Mouse (Mus musculus) liver, embryonic 14.5 days (tissue): Measurements from ENCODE around the gene Ptk7.

ENCODE experiments used
- CTCF ChIP-seq: IDR thresholded peaks from 2 replicates; pipeline ENCODE4 v1.5.1; 2016; ENCODE audit warnings: antibody characterized with exemption, low read depth, control low read depth
- EP300 ChIP-seq: IDR thresholded peaks from 2 replicates; pipeline ENCODE4 v1.6.1; 2016; ENCODE audit warnings: antibody characterized with exemption, low read depth

- TF ChIP-seq CTCF (no peak), EP300 (no peak)
Observed at GRCm38 (mm10) chr17:46646322-46646662, 17.0 kb upstream of the Ptk7 start.
